8 mouse cellular contexts compared by ENCODE assay signal in genomic region chr5:67815572-67816325, GRCm38 (mm10). TPM values are rescaled to one million over a fixed set of nuclear protein-coding genes. Genes with fewer than 3 reads are reported as not detected.
A peak's percentile ranks its signal among the peaks of the same experiment; 100 is the strongest.
DNase-seq lines count a peak whose midpoint lies in the region; ATAC-seq and TF ChIP-seq lines count a peak whose summit lies in the region.
"Had no signal": no experiment of that assay in that cellular context is flagged by ENCODE, and none has a peak within 500 bp of the region (broad histone marks: within the 10 kb centered on the region; RNA-seq: fewer than 3 reads in every experiment).

No protein-coding gene starts in this region.

- H3K4me3 ChIP-seq in left cerebral cortex, adult 2 months = no peak overlapping the region
- H3K4me3 ChIP-seq in heart, embryonic 12.5 days = peak overlapping the region; percentile 22
- no peak overlapping the region for H3K4me3 ChIP-seq in lung, postnatal 0 days (ENCODE audit: low read depth, low read length)
- H3K4me3 ChIP-seq: embryonic facial prominence, embryonic 12.5 days had no signal

- no peaks in the 10 kb centered on the region for H3K9me3 ChIP-seq in heart, embryonic 12.5 days (replicated peaks)
- no peaks in the 10 kb centered on the region for H3K9me3 ChIP-seq in lung, postnatal 0 days (ENCODE audit: low read length)
- H3K9me3 ChIP-seq: embryonic facial prominence, embryonic 12.5 days had no signal

- peak overlapping the region; percentile 61 for H3K4me2 ChIP-seq in heart, embryonic 12.5 days
- peak overlapping the region; percentile 19; the same call in 1 of the 2 replicates for H3K4me2 ChIP-seq in lung, postnatal 0 days (replicated peaks; ENCODE audit: low read depth, low read length)
- H3K4me2 ChIP-seq: embryonic facial prominence, embryonic 12.5 days had no signal

- peak; percentile 90 for ATAC-seq in heart, embryonic 12.5 days (ENCODE audit: insufficient number of reproducible peaks, low FRiP score)
- ATAC-seq in lung, postnatal 0 days = peak; percentile 89
- no peak for ATAC-seq in activated CD4-positive, CD25-positive, alpha-beta regulatory T cell, adult 4 months

- DNase-seq in left cerebral cortex, adult 2 months (ENCODE audit: extremely low spot score in 1 of 2, low spot score in 2 of 2) = peak; percentile 45 to 54
- DNase-seq in left cerebral cortex, postnatal 14 days (ENCODE audit: low spot score in 2 of 2) = no peak
- peak; percentile 81 for DNase-seq in c-Kit-positive CD71-positive TER-119-positive erythroid progenitor cells, embryonic 14.5 days (ENCODE audit: low spot score)
- DNase-seq in lung, postnatal 0 days (ENCODE audit: low spot score) = peak; percentile 78
- DNase-seq in adipocyte (ENCODE audit: low spot score) = no peak

- no peak for TF ChIP-seq EP300 in lung, postnatal 0 days (IDR thresholded peaks at IDR 0.05)

- peak overlapping the region; percentile 32 for H3K27ac ChIP-seq in left cerebral cortex, adult 2 months
- H3K27ac ChIP-seq in heart, embryonic 12.5 days (ENCODE audit: poor library complexity, severe bottlenecking) = peak overlapping the region; percentile 48
- H3K27ac ChIP-seq in lung, postnatal 0 days (ENCODE audit: low read length) = peak overlapping the region; percentile 57
- H3K27ac ChIP-seq: embryonic facial prominence, embryonic 12.5 days had no signal

- H3K36me3 ChIP-seq in heart, embryonic 12.5 days = no peaks in the 10 kb centered on the region
- no peaks in the 10 kb centered on the region for H3K36me3 ChIP-seq in lung, postnatal 0 days (ENCODE audit: insufficient read depth, low read length)
- H3K36me3 ChIP-seq: embryonic facial prominence, embryonic 12.5 days had no signal

- intact Hi-C loops in left cerebral cortex, adult 2 months (cut with DNase I) = loop anchor here (1.0 kb wide), 1 partner anchor 13 kb away; no protein-coding TSS in a partner anchor
- intact Hi-C loops in left cerebral cortex, postnatal 14 days (cut with DNase I) = no loop called here

- H3K9ac ChIP-seq in heart, embryonic 12.5 days = peak overlapping the region; percentile 3; the same call in 1 of the 2 replicates
- no peak overlapping the region for H3K9ac ChIP-seq in lung, postnatal 0 days (replicated peaks; ENCODE audit: low read depth)
- H3K9ac ChIP-seq: embryonic facial prominence, embryonic 12.5 days had no signal

- peaks cover 6% of the 10 kb centered on the region for H3K4me1 ChIP-seq in heart, embryonic 12.5 days (replicated peaks)
- no peaks in the 10 kb centered on the region; the same call in 1 of the 2 replicates for H3K4me1 ChIP-seq in lung, postnatal 0 days (ENCODE audit: insufficient read depth, low read depth, low read length)

- WGBS in heart, embryonic 12.5 days = 15% methylated on average over 16 of the region's 16 CpGs
- WGBS in lung, postnatal 0 days = 26% methylated on average over 16 of the region's 16 CpGs

- TF ChIP-seq CTCF in left cerebral cortex, adult 2 months (IDR thresholded peaks at IDR 0.05) = no peak
- TF ChIP-seq CTCF in lung, postnatal 0 days (IDR thresholded peaks at IDR 0.05) = no peak

- no peaks in the 10 kb centered on the region for H3K27me3 ChIP-seq in heart, embryonic 12.5 days (replicated peaks)
- no peaks in the 10 kb centered on the region for H3K27me3 ChIP-seq in lung, postnatal 0 days (replicated peaks; ENCODE audit: insufficient read depth, low read length)
- H3K27me3 ChIP-seq: embryonic facial prominence, embryonic 12.5 days had no signal

RNA-seq across cellular contexts. Expression of gene Atp8a1, which starts 31.5 kb away (rescaled TPM):
- total RNA-seq in left cerebral cortex, adult 2 months (2021) = 100 to 1,000 TPM; 171 to 190 TPM
- 100 to 1,000 TPM; 158 to 162 TPM for total RNA-seq in left cerebral cortex, postnatal 14 days (2021)
- 16.8 and 20.0 TPM in 2 replicates for polyA plus RNA-seq in heart, embryonic 12.5 days (2016; fragmentation: Nextera tagmentation; extraction: Ambion mirVana)
- polyA plus RNA-seq in lung, postnatal 0 days (2015; fragmentation: Nextera tagmentation; extraction: Ambion mirVana) = 68.9 and 88.2 TPM in 2 replicates
- polyA plus RNA-seq in activated CD4-positive, CD25-positive, alpha-beta regulatory T cell, adult 4 months (2017; shearing (Covaris generic)) = 1 to 10 TPM; 7.2 to 9.1 TPM

Comparison
In these comparisons a context has a peak if more than half of its experiments do, and no peak if none do; other contexts are left out.
1. DNase-seq: peak in left cerebral cortex, adult 2 months (2 of 2), c-Kit-positive CD71-positive TER-119-positive erythroid progenitor cells, embryonic 14.5 days (single experiment) and lung, postnatal 0 days (single experiment); none in left cerebral cortex, postnatal 14 days (0 of 2) and adipocyte (single experiment).
2. Peak in every context shown above with its lines, with median percentiles within 50 percentile points of each other: H3K27ac ChIP-seq.